Mouse (Mus musculus) lung, postnatal 0 days (tissue): Measurements from ENCODE around the gene Ddx5.
"Not testable (repeated sequence)": the region's sequence is repeated elsewhere in the genome, so short reads cannot be mapped to it uniquely, and the experiment has no call there.

Experiments used
- CTCF ChIP-seq: IDR thresholded peaks from 2 replicates; pipeline ENCODE4 v1.5.1; 2016; ENCODE audit warnings: antibody characterized with exemption, mild to moderate bottlenecking
- EP300 ChIP-seq: IDR thresholded peaks from 2 replicates; pipeline ENCODE4 v1.6.1; 2016; ENCODE audit warnings: antibody characterized with exemption, mild to moderate bottlenecking, control low read depth

- TF ChIP-seq CTCF, EP300: not testable (repeated sequence)
Measured at GRCm38 (mm10) chr11:106782271-106782670, 6.7 kb downstream of the Ddx5 start.
